Mouse (Mus musculus): ENCODE data around the gene Prkcsh.

The Prkcsh gene

DNA sequence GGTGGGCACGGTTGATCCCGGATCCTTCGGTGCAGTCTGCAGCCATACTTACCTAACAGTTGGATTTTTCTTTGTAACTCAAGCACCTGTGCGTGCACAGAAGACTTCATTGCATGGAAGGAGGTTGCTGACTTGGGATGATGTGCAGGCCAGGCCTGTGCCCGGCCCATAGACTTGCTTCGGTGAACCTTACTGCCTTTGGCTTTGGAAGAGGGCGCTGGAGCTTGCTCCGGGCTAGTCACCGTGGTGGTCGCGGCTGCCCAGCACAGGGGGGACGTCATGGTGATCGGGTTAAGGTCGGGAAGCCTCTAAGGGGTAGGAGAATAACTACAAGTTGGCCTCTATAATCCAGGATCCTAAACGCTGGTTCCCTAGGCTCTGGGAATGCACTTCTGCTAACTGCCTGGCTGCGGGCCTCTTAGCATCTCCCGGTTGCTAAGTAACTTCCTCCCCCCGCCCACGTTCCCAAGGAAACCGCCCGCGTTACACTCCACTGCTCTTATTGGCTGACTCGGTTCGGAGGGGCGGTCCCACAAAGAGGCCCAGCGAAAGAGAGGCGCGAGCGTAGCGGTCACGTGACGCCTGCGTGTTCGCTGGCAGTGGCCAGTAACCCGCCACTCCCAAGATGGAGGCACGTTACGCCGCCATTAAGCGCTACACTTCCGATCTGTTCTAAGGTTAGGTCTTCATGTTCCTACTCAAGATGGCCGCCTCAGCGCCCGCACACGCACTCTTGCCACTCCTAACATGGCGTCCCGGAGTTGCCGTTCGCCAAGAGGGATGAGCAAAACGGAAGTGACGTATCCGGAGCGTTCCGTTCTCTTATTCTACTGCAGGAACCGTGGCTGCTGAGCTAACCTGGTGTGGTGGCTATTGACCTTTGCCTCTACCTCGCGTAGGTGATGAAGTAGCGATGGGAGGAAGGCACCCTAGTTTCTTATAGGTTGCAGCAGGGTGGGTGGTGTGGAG is at the start of gene Prkcsh, which contains the start of gene Ccdc151:
TSS of gene Prkcsh (plus strand) at position 613 of the 969 bp plus-strand sequence.
TSS of gene Ccdc151 (minus strand) at position 441 of the 969 bp plus-strand sequence.
- in situ Hi-C loops (cut with MboI, MseI) = loop anchor here (5.0 kb wide), 1 partner anchor 85 kb away; the partner anchor contains the start of gene Rab3d

- in situ Hi-C loops (cut with MboI, MseI) = no loop called here
Observed at GRCm38 (mm10) chr9:21953600-21953999, 49.0 kb upstream of the Prkcsh start.

DNA sequence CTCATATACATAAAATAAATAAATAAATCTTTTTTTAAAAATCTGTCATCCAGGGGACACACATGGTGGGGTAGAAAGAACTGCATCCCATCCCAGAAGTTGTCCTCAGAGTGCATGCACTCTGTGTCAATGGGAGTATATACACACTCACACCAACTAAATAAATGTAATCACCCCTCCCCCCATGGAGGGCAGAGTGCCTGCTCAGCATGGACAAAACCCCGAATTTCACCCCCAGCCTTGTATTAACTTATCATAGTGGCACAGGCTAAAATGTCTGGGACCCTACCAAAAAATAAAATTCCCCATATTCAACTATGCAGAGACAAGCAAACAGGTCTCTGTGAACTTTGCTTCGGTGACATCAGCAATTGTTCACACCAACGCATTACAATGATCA is 48.0 kb upstream of the Prkcsh start:
- in situ Hi-C loops (cut with MboI, MseI) = no loop called here

DNA sequence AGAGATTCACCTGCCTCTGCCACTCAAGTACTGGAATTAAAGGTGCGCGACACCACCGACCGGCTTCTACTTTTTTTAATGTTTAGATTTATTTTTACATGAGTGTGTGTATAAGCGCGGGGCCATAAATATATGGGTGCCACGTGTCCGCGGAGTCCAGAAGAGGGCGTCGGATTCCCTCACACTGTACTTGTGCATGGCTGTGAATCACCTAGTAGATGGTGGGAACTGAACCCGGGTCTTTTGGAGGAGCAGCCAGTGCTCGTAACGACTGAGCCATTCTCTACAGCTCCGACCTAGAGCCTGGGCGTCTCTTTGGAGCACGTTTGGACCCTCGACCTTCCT is 47.4 kb upstream of the Prkcsh start:
- in situ Hi-C loops (cut with MboI, MseI) = no loop called here

DNA sequence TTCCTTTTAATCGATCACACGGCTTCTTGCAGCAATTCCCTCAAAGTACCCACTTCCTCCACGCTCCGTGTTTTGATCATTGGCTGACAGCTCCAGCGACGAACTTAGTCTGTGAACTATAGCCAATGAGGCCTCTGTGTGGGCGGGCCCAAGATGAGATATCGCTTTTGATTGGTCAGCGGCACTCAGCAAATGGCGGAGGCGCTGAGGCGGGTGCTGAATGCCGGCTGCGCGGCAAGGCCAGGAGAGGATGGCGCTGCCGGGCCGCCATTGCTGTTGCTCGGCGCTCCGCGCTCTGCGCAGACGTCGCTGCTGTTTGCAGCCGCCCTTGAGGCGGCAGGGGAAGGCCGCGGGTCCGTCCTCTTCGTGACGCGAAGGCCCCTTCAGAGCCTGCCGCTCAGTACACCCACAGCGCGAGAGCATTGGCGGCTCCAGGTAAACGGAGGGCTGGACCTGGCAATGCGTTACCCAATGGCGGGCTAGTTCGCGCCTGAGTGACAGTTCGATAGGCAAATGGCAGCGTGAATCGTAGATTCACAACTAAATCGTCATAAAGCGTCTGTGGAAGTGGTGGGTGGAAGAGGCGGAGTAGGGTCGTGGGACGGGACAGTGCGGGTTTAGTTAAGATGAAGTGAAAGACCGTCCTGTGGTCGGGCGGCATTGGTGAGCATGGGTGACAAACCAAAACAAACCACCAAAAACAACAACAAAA is 46.9 kb upstream of the Prkcsh start, which contains the start of gene Swsap1:
TSS of gene Swsap1 (plus strand) at position 186 of the 712 bp plus-strand sequence.
- in situ Hi-C loops (cut with MboI, MseI) = no loop called here

DNA sequence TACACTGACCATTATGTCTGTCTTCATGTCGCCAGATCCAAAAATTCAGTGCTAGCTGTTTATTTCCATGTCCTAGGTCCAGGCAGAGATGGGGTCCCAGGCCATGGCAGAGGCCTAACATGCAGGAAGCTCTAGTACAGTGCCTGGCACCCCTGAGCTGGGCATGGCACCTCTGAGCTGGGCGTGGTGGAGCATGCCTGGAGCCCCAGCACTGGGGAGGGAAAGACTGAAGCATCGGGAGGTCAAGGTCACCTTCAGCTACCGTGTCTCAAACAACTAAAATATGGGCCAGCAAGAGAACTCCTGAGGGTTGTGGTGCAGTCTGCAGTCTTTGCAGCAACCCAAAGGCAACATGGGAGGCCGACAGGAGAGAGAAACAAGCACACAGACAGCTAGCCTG is 44.2 kb upstream of the Prkcsh start:
- in situ Hi-C loops (cut with MboI, MseI) = no loop called here

- in situ Hi-C loops (cut with MboI, MseI) = no loop called here
Observed at GRCm38 (mm10) chr9:21959244-21959643, 43.4 kb upstream of the Prkcsh start.

GRCm38 (mm10) chr9:21960135-21960534 is 42.5 kb upstream of the Prkcsh start:
- in situ Hi-C loops (cut with MboI, MseI) = no loop called here

DNA sequence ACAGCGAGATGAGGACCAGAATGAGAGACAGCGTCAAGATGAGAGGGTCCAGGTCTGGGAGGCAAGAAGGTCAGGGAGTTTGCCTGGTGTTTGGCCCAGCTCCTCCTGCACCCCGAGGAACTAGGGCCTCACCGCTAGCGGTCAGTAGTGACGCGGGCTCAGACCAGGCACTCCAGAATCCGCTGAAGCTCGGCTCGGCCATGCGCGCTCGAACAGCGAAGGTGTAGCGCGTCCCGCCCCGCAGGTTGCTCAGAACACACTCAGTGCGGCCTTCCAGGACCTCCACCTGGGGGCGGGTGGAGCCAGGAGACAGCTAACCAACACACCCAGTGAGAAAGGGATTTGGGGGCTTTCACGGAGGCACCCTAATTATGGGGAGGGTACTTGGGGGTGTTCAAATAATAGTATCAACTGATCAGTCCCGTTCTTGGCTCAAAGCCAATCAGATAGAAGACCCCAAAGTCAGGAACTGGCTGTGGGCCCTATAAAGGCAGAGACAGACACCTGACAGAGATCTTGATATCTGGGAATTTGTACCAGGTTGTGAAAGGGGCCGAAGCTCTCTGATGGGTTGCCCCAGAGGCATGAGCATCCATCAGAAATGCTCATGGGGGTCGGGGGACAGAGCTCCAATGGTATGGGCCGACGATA is 41.9 kb upstream of the Prkcsh start:
- in situ Hi-C loops (cut with MboI, MseI) = no loop called here

- in situ Hi-C loops (cut with MboI, MseI) = no loop called here
Observed at GRCm38 (mm10) chr9:21961366-21961980, 41.1 kb upstream of the Prkcsh start.

DNA sequence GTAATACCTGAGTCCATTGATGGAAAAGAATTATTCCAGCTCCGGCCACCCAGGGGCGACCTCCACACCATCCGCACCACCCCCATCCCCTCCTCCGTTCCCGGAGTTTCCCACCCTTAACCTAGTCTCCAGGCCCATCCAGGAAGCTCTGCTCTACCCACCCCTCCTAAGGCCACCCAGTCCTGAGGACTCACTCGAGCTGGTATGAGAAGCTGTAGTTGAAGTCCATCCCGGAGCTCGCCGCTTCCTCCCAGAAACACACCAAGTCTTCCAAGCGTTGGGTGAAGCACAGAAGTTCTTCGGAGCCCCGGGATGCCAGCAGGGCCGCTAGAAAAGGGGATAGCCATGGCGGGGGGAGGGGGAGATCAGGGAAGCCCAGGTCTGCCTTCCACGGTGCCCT is 40.6 kb upstream of the Prkcsh start:
- in situ Hi-C loops (cut with MboI, MseI) = no loop called here

DNA sequence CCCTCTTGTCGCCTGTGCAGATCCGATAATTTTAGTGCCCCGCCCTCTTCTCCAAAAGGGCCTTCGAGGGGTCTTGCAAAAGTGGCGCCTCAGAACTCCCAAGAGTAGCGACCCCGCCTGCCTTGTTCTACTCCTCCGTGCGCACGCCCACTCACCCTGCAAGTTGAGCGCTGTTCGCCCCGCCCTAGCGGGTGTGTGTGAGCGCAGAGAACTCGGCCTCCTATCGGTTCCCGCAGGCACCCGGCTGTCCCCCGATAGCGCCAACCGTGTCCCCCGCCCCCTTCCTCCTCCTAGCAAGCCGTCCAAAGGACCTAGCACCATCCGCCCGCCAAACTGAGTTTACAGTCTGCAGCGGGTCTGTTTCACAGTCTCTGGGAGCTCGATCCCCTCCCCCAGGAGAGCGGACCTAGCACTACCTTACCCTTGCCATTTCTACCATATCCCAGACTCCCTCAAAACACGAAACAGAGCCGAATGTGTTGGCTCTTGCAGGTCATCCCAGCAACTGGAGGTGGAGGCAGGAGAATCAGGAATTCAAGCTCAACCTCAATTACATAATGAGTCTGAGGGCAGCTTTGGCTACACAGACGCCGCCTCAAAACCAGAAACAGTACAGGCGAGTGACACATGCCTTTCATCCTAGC is 40.1 kb upstream of the Prkcsh start:
- in situ Hi-C loops (cut with MboI, MseI) = no loop called here

- in situ Hi-C loops (cut with MboI, MseI) = no loop called here
Observed at GRCm38 (mm10) chr9:21963417-21963816, 39.2 kb upstream of the Prkcsh start, which contains the start of gene Epor. TSS of gene Epor (minus strand) at chr9:21963506.

- in situ Hi-C loops (cut with MboI, MseI) = no loop called here
Observed at GRCm38 (mm10) chr9:21968883-21969282, 33.7 kb upstream of the Prkcsh start.

DNA sequence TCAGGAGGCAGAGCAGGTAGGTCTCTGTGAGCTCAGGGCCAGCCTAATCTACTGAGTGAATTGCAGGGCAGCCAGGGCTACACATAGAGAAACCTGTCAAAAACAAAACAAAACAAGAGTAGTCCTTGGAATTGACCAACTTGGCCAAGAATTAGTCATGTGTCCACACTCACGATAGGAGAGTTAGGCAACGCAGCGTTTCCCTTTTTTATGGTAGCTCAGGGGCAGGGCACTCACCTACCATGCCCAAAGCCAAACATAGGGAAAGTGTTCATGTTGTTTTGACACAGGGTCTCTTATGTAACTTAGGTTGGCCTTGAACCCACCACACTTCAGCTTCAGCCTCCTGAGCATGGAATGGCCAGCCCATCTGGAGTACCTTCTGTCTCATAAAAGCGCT is 33.3 kb upstream of the Prkcsh start:
- in situ Hi-C loops (cut with MboI, MseI) = no loop called here

DNA sequence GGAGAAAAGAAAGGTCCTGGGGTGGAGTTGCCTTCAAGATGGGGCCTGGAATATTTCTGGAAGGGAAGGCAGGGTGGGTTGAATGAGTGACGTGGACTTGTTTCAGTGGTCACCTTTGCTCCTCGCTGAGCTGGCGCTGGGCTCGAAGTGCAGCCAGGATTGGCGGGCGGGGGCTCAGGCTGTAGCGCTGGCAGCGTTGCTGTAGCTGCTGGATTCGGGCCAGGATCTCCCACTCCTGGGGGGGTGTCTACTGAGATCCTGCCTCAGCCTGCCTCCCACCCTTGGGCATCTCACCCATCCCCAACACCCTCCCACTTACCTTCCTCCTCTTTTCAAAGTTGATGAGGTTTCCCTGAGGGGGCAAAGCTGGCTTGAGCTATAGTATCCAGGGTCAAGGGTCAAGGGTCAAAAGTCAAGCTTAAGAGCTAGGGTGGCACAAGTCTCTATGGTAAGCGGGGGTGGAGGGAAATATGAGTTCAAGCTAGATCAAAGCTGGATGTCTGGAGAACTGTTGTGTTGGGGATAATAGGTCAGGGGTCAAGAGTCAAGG is 25.9 kb upstream of the Prkcsh start:
- in situ Hi-C loops (cut with MboI, MseI) = loop anchor here (5.0 kb wide), 1 partner anchor 71 kb away; no protein-coding TSS in a partner anchor

- in situ Hi-C loops (cut with MboI, MseI) = loop anchor here (5.0 kb wide), 1 partner anchor 70 kb away; no protein-coding TSS in a partner anchor
Observed at GRCm38 (mm10) chr9:21977331-21977730, 25.3 kb upstream of the Prkcsh start.

DNA sequence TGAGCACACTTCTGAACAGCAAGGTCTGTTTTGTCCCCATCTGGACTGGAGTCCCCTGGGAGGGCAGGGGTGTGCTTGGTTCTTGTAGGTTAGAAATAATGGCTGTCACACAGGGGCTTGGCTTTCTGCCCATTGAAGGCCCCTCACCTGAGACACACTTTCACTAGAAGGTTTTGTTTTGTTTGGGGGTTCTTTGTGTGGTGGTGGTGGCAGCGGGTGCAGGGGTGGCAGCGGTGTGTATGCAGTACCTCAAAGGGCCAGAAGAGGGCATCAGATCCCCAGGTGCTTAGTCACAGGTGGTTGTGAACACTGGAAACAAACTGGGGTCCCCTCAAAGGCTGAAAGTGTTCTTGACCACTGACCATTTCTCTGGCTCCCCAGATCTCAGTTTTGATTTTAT is 24.6 kb upstream of the Prkcsh start:
- in situ Hi-C loops (cut with MboI, MseI) = loop anchor here (5.0 kb wide), 1 partner anchor 69 kb away; no protein-coding TSS in a partner anchor

- in situ Hi-C loops (cut with MboI, MseI) = loop anchor here (5.0 kb wide), 1 partner anchor 69 kb away; no protein-coding TSS in a partner anchor
Observed at GRCm38 (mm10) chr9:21978398-21979128, 24.0 kb upstream of the Prkcsh start.

- in situ Hi-C loops (cut with MboI, MseI) = no loop called here
Observed at GRCm38 (mm10) chr9:21983911-21984310, 18.7 kb upstream of the Prkcsh start.
